Mouse (Mus musculus): ENCODE measurements at regions not wholly inside any gene's neighbourhood (a gene's known extent, or its start where the extent isn't known, plus 50 kb on each side); places are given as distances from the start of the nearest gene placed in this dataset.
A peak's percentile ranks its signal among the peaks of the same experiment; 100 is the strongest.
"Not testable (repeated sequence)": the region's sequence is repeated elsewhere in the genome, so short reads cannot be mapped to it uniquely, and the experiment has no call there.

GRCm38 (mm10) chr10:120284785-120285184, 57.9 kb downstream of the Llph start:
- Histone ChIP-seq H3K36me3 (ENCODE audit: control insufficient read depth, insufficient read depth) (no peaks in the 10 kb centered on the region), H3K9me3 (ENCODE audit: control insufficient read depth) (no peaks in the 10 kb centered on the region), H3K27ac (ENCODE audit: low read depth, low read length) (no peak overlapping the region), H3K9ac (ENCODE audit: low read depth, low read length) (no peak overlapping the region), H3K27me3 (replicated peaks; ENCODE audit: control insufficient read depth, insufficient read depth, low read length) (no peaks in the 10 kb centered on the region), H3K4me3 (ENCODE audit: low read depth, low read length) (no peak overlapping the region), H3K4me2 (replicated peaks; ENCODE audit: low read depth) (no peak overlapping the region), H3K4me1 (replicated peaks; ENCODE audit: control insufficient read depth, insufficient read depth, low read length) (no peaks in the 10 kb centered on the region)
- 79% methylated on average over 6 of the region's 6 CpGs for WGBS
- no peak for TF ChIP-seq CTCF (IDR thresholded peaks at IDR 0.05; ENCODE audit: low read depth)
- ATAC-seq: no peak

GRCm38 (mm10) chr10:120291912-120292311, 65.0 kb downstream of the Llph start:
- 94% methylated on average over 3 of the region's 3 CpGs for WGBS
- no peak for ATAC-seq

GRCm38 (mm10) chr10:120293381-120293780, 66.5 kb downstream of the Llph start:
- not testable (repeated sequence) for ATAC-seq; H3K9ac ChIP-seq (ENCODE audit: low read depth, low read length); H3K27ac ChIP-seq (ENCODE audit: low read depth, low read length); H3K27me3 ChIP-seq (replicated peaks; ENCODE audit: control insufficient read depth, insufficient read depth, low read length); H3K4me2 ChIP-seq (replicated peaks; ENCODE audit: low read depth); H3K4me1 ChIP-seq (replicated peaks; ENCODE audit: control insufficient read depth, insufficient read depth, low read length); H3K9me3 ChIP-seq (ENCODE audit: control insufficient read depth); H3K36me3 ChIP-seq (ENCODE audit: control insufficient read depth, insufficient read depth); H3K4me3 ChIP-seq (ENCODE audit: low read depth, low read length)
- 93% methylated on average over 13 of the region's 13 CpGs for WGBS

More at GRCm38 (mm10) chr10:120291912-120292311, 65.0 kb downstream of the Llph start:
- Histone ChIP-seq H3K4me3 (ENCODE audit: low read depth, low read length) (no peak overlapping the region), H3K36me3 (ENCODE audit: control insufficient read depth, insufficient read depth) (no peaks in the 10 kb centered on the region), H3K9me3 (ENCODE audit: control insufficient read depth) (no peaks in the 10 kb centered on the region), H3K27ac (ENCODE audit: low read depth, low read length) (no peak overlapping the region), H3K27me3 (replicated peaks; ENCODE audit: control insufficient read depth, insufficient read depth, low read length) (no peaks in the 10 kb centered on the region), H3K4me1 (replicated peaks; ENCODE audit: control insufficient read depth, insufficient read depth, low read length) (no peaks in the 10 kb centered on the region), H3K4me2 (replicated peaks; ENCODE audit: low read depth) (no peak overlapping the region), H3K9ac (ENCODE audit: low read depth, low read length) (no peak overlapping the region)
- no peak for TF ChIP-seq CTCF (IDR thresholded peaks at IDR 0.05; ENCODE audit: low read depth)

- Histone ChIP-seq H3K4me1 (replicated peaks; ENCODE audit: control insufficient read depth, insufficient read depth, low read length) (no peaks in the 10 kb centered on the region), H3K36me3 (ENCODE audit: control insufficient read depth, insufficient read depth) (no peaks in the 10 kb centered on the region), H3K9me3 (ENCODE audit: control insufficient read depth) (no peaks in the 10 kb centered on the region), H3K27me3 (replicated peaks; ENCODE audit: control insufficient read depth, insufficient read depth, low read length) (no peaks in the 10 kb centered on the region), H3K9ac (ENCODE audit: low read depth, low read length) (no peak overlapping the region), H3K27ac (ENCODE audit: low read depth, low read length) (no peak overlapping the region), H3K4me3 (ENCODE audit: low read depth, low read length) (no peak overlapping the region), H3K4me2 (replicated peaks; ENCODE audit: low read depth) (no peak overlapping the region)
- 62% methylated on average over 9 of the region's 9 CpGs for WGBS
- TF ChIP-seq CTCF (IDR thresholded peaks at IDR 0.05; ENCODE audit: low read depth): no peak
- no peak for ATAC-seq
These were observed 67.6 kb downstream of the Llph start for GRCm38 (mm10) chr10:120294487-120294886.

GRCm38 (mm10) chr10:120297311-120297710, 70.4 kb downstream of the Llph start:
- Histone ChIP-seq H3K4me2 (replicated peaks; ENCODE audit: low read depth) (no peak overlapping the region), H3K9me3 (ENCODE audit: control insufficient read depth) (no peaks in the 10 kb centered on the region), H3K27ac (ENCODE audit: low read depth, low read length) (no peak overlapping the region), H3K4me3 (ENCODE audit: low read depth, low read length) (no peak overlapping the region), H3K9ac (ENCODE audit: low read depth, low read length) (no peak overlapping the region), H3K36me3 (ENCODE audit: control insufficient read depth, insufficient read depth) (no peaks in the 10 kb centered on the region), H3K27me3 (replicated peaks; ENCODE audit: control insufficient read depth, insufficient read depth, low read length) (no peaks in the 10 kb centered on the region), H3K4me1 (replicated peaks; ENCODE audit: control insufficient read depth, insufficient read depth, low read length) (no peaks in the 10 kb centered on the region)
- no peak for TF ChIP-seq CTCF (IDR thresholded peaks at IDR 0.05; ENCODE audit: low read depth)
- ATAC-seq: no peak

GRCm38 (mm10) chr10:120298293-120298927, 71.5 kb downstream of the Llph start:
- Histone ChIP-seq H3K9me3 (ENCODE audit: control insufficient read depth) (no peaks in the 10 kb centered on the region), H3K9ac (ENCODE audit: low read depth, low read length) (no peak overlapping the region), H3K27ac (ENCODE audit: low read depth, low read length) (no peak overlapping the region), H3K4me1 (replicated peaks; ENCODE audit: control insufficient read depth, insufficient read depth, low read length) (no peaks in the 10 kb centered on the region), H3K4me3 (ENCODE audit: low read depth, low read length) (no peak overlapping the region), H3K36me3 (ENCODE audit: control insufficient read depth, insufficient read depth) (no peaks in the 10 kb centered on the region), H3K27me3 (replicated peaks; ENCODE audit: control insufficient read depth, insufficient read depth, low read length) (no peaks in the 10 kb centered on the region), H3K4me2 (replicated peaks; ENCODE audit: low read depth) (no peak overlapping the region)
- ATAC-seq: no peak
- WGBS: 74% methylated on average over 14 of the region's 14 CpGs
- TF ChIP-seq CTCF (IDR thresholded peaks at IDR 0.05; ENCODE audit: low read depth): peak; percentile 35

- H3K9ac ChIP-seq (ENCODE audit: low read depth, low read length): no peak overlapping the region
- no peak for ATAC-seq
- TF ChIP-seq CTCF (IDR thresholded peaks at IDR 0.05; ENCODE audit: low read depth): peak; percentile 74
- H3K27me3 ChIP-seq (replicated peaks; ENCODE audit: control insufficient read depth, insufficient read depth, low read length): no peaks in the 10 kb centered on the region
- no peak overlapping the region for H3K4me3 ChIP-seq (ENCODE audit: low read depth, low read length)
- H3K4me1 ChIP-seq (replicated peaks; ENCODE audit: control insufficient read depth, insufficient read depth, low read length): no peaks in the 10 kb centered on the region
- H3K4me2 ChIP-seq (replicated peaks; ENCODE audit: low read depth): no peak overlapping the region
- H3K27ac ChIP-seq (ENCODE audit: low read depth, low read length): no peak overlapping the region
- H3K36me3 ChIP-seq (ENCODE audit: control insufficient read depth, insufficient read depth): no peaks in the 10 kb centered on the region
- 41% methylated on average over 5 of the region's 5 CpGs for WGBS
- H3K9me3 ChIP-seq (ENCODE audit: control insufficient read depth): no peaks in the 10 kb centered on the region
These were observed 79.1 kb downstream of the Llph start for GRCm38 (mm10) chr10:120306010-120306409.
